Mouse (Mus musculus) kidney, postnatal 0 days (tissue): ENCODE measurements at regions not wholly inside any gene's neighbourhood (a gene's known extent, or its start where the extent isn't known, plus 50 kb on each side); places are given as distances from the start of the nearest gene placed in this dataset.

Source experiments
- ATAC-seq: fragments of 200-750 bp; cut with Nextera tagmentation; replicated peaks from 2 replicates; pipeline ENCODE4 v1.8.0; 2017; ENCODE audit warnings: low read depth, moderate number of reproducible peaks, moderate TSS enrichment, moderate library complexity; ENCODE audit not compliant: low FRiP score
- DNase-seq: peaks from one replicate; pipeline ENCODE4 v3.0.0-alpha.2; 2016; ENCODE audit warnings: low spot score
- H3K27ac ChIP-seq: fragments of 300-500 bp; sonication (generic); 2 replicates; pipeline ENCODE4 v1.5.1; 2014; ENCODE audit warnings: mild to moderate bottlenecking
- H3K27me3 ChIP-seq: fragments of 300-500 bp; sonication (generic); 2 replicates; pipeline ENCODE4 v1.6.1; 2014; ENCODE audit warnings: low read length, mixed read lengths; ENCODE audit not compliant: insufficient read depth
- H3K36me3 ChIP-seq: fragments of 300-500 bp; sonication (generic); 2 replicates; pipeline ENCODE4 v1.6.1; 2014; ENCODE audit warnings: low read length, mixed read lengths; ENCODE audit not compliant: insufficient read depth
- H3K4me1 ChIP-seq: fragments of 300-500 bp; sonication (generic); replicated peaks from 2 replicates; pipeline ENCODE4 v1.6.1; 2014; ENCODE audit warnings: antibody characterized with exemption, low read length, mixed read lengths; ENCODE audit not compliant: insufficient read depth
- H3K4me2 ChIP-seq: fragments of 300-500 bp; sonication (generic); 2 replicates; pipeline ENCODE4 v1.6.1; 2014; ENCODE audit warnings: mild to moderate bottlenecking, low read length, moderate library complexity, mixed read lengths
- H3K4me3 ChIP-seq: fragments of 300-500 bp; sonication (generic); replicated peaks from 2 replicates; pipeline ENCODE4 v1.5.1; 2014; ENCODE audit warnings: low read depth, low read length
- H3K9ac ChIP-seq: fragments of 300-500 bp; sonication (generic); 2 replicates; pipeline ENCODE4 v1.6.1; 2014; ENCODE audit warnings: low read depth, low read length
- H3K9me3 ChIP-seq: fragments of 300-500 bp; sonication (generic); replicated peaks from 2 replicates; pipeline ENCODE4 v1.6.1; 2016; ENCODE audit warnings: low read length, inconsistent platforms, mixed read lengths
- CTCF ChIP-seq: IDR thresholded peaks from 2 replicates; pipeline ENCODE4 v1.5.1; 2016; ENCODE audit warnings: antibody characterized with exemption, low read depth, mild to moderate bottlenecking, moderate library complexity
- WGBS: fragments of 180-500 bp; shearing (Covaris S2); extraction: QIAGEN DNeasy Blood & Tissue Kit; methylation state at CpG from one replicate; pipeline ENCODE4 v1.1.7; 2014; 5-methylcytosine and 5-hydroxymethylcytosine counted together

- no peak overlapping the region for H3K27ac ChIP-seq
- peaks cover 20% of the 10 kb centered on the region for H3K4me1 ChIP-seq
- H3K9ac ChIP-seq, result no peak overlapping the region
- no peak for TF ChIP-seq CTCF
- WGBS, result 40% methylated on average over 9 of the region's 9 CpGs
- H3K27me3 ChIP-seq, result no peaks in the 10 kb centered on the region
- H3K9me3 ChIP-seq, result no peaks in the 10 kb centered on the region
- no peaks in the 10 kb centered on the region for H3K36me3 ChIP-seq
- H3K4me2 ChIP-seq, result no peak overlapping the region
- peak; percentile 58 for DNase-seq
- no peak for ATAC-seq
- H3K4me3 ChIP-seq, result no peak overlapping the region
Observed at GRCm38 (mm10) chr8:25463532-25463931, 639.4 kb upstream of the Adam5 start.

- Histone ChIP-seq H3K9ac (no peak overlapping the region), H3K27ac (no peak overlapping the region), H3K9me3 (no peaks in the 10 kb centered on the region), H3K4me2 (no peak overlapping the region), H3K27me3 (no peaks in the 10 kb centered on the region), H3K4me3 (no peak overlapping the region), H3K36me3 (no peaks in the 10 kb centered on the region), H3K4me1 (peaks cover 20% of the 10 kb centered on the region)
- DNase-seq (no peak), ATAC-seq (no peak)
- 35% methylated on average over 4 of the region's 4 CpGs for WGBS
- no peak for TF ChIP-seq CTCF
Observed at GRCm38 (mm10) chr8:25462492-25462891, 638.3 kb upstream of the Adam5 start.

- H3K4me1 ChIP-seq, result no peaks in the 10 kb centered on the region
- H3K4me3 ChIP-seq, result no peak overlapping the region
- H3K4me2 ChIP-seq, result no peak overlapping the region
- TF ChIP-seq CTCF, result no peak
- no peak for DNase-seq
- no peaks in the 10 kb centered on the region; the same call in 1 of the 2 replicates for H3K9me3 ChIP-seq
- no peak overlapping the region for H3K27ac ChIP-seq
- 62% methylated on average over 6 of the region's 6 CpGs for WGBS
- no peak for ATAC-seq
- no peaks in the 10 kb centered on the region for H3K27me3 ChIP-seq
- H3K36me3 ChIP-seq, result no peaks in the 10 kb centered on the region
- H3K9ac ChIP-seq, result no peak overlapping the region
Observed at GRCm38 (mm10) chr8:25455644-25456043, 631.5 kb upstream of the Adam5 start.

DNA sequence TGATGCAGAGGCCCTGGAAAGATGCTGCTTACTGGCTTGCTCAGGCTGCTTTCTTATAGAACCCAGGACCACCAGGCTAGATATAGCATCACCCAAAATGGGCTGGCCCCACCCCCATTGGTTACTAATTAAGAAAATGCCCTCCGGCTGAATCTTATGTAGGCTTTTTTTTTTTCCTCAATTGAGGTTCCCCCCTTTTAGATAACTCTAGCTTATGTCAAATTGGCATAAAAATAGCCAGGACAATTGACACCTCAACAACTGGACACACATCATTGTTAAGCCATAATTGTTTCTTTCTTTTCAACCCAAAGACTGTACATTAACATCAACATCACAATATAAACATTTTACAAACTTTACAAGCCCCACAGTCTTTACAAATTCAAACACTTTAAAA lies 630.8 kb upstream of the Adam5 start:
- no peaks in the 10 kb centered on the region for H3K27me3 ChIP-seq
- ATAC-seq (no peak), DNase-seq (no peak)
- H3K4me1 ChIP-seq, result no peaks in the 10 kb centered on the region
- H3K4me2 ChIP-seq, result no peak overlapping the region
- H3K9me3 ChIP-seq, result no peaks in the 10 kb centered on the region; the same call in 1 of the 2 replicates
- WGBS, result 90% methylated on average over 1 of the region's 1 CpGs
- no peak overlapping the region for H3K4me3 ChIP-seq
- no peak for TF ChIP-seq CTCF
- no peaks in the 10 kb centered on the region for H3K36me3 ChIP-seq
- H3K9ac ChIP-seq, result no peak overlapping the region
- H3K27ac ChIP-seq, result no peak overlapping the region

GRCm38 (mm10) chr8:25453826-25454225 lies 629.7 kb upstream of the Adam5 start:
- Histone ChIP-seq H3K4me2 (no peak overlapping the region), H3K36me3 (no peaks in the 10 kb centered on the region), H3K27ac (no peak overlapping the region), H3K9ac (no peak overlapping the region), H3K4me3 (no peak overlapping the region), H3K4me1 (no peaks in the 10 kb centered on the region), H3K27me3 (no peaks in the 10 kb centered on the region), H3K9me3 (no peaks in the 10 kb centered on the region; the same call in 1 of the 2 replicates)
- DNase-seq, result no peak
- no peak for TF ChIP-seq CTCF
- 96% methylated on average over 9 of the region's 9 CpGs for WGBS
- ATAC-seq, result no peak

DNA sequence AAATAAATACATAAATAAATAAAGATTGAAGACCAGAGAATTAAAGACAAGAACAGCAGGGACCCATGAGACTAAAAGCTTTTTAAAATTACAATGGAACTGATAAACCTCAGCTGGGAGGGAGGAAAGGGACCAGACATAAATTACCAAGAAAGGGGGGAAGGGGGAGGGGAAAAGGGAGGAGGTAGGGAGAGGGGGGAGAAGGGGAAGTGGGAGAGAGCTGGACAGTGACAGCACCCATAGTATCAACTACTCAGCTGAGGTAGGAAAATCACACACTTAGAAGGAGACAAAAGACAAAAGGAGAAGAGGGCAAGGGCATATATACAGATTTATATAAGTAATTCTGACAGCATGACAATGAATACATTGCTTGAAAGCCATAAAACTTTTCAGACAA lies 626.4 kb upstream of the Adam5 start:
- ATAC-seq (no peak), DNase-seq (peak; percentile 77)
- H3K27ac ChIP-seq, result no peak overlapping the region
- TF ChIP-seq CTCF, result no peak
- 0 out of 2 replicates have a peak, but pooled peaks cover 4% of the 10 kb centered on the region for H3K4me1 ChIP-seq
- no peak overlapping the region for H3K4me3 ChIP-seq
- no peaks in the 10 kb centered on the region for H3K36me3 ChIP-seq
- no peak overlapping the region for H3K9ac ChIP-seq
- H3K9me3 ChIP-seq, result no peaks in the 10 kb centered on the region; the same call in 1 of the 2 replicates
- no peaks in the 10 kb centered on the region for H3K27me3 ChIP-seq
- no peak overlapping the region for H3K4me2 ChIP-seq

GRCm38 (mm10) chr8:25449590-25449989 lies 625.4 kb upstream of the Adam5 start:
- H3K4me1 ChIP-seq, result 0 out of 2 replicates have a peak, but pooled peaks cover 4% of the 10 kb centered on the region

More at GRCm38 (mm10) chr8:25449590-25449989, 625.4 kb upstream of the Adam5 start:
- H3K4me3 ChIP-seq, result no peak overlapping the region
- 45% methylated on average over 4 of the region's 4 CpGs for WGBS
- no peak overlapping the region for H3K9ac ChIP-seq
- no peaks in the 10 kb centered on the region for H3K9me3 ChIP-seq
- TF ChIP-seq CTCF, result no peak
- DNase-seq (peak; percentile 25), ATAC-seq (no peak)
- no peaks in the 10 kb centered on the region for H3K36me3 ChIP-seq
- no peaks in the 10 kb centered on the region for H3K27me3 ChIP-seq
- no peak overlapping the region; the same call in 1 of the 2 replicates for H3K27ac ChIP-seq
- H3K4me2 ChIP-seq, result no peak overlapping the region
